ENCODE assay signal across 31 mouse cellular contexts in the genomic region with DNA sequence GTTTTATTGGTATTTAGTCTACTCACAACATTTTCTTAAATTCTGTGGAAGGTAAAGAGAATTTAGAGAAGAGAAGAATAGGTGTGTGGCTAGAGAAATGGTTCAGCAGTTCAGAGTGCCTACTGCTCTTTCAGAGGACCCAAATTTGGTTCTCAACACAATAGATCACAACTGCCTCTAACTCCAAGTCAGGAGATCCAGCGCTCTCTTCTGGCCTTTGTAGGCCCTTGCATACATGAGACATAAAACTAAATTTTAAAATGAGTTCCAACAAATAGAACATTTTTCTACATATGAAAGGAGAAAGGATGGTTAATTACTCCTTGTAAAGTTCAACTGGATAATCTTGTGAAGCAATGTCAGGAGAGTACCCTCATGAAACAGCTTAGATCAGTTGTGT.
"Had no signal": no experiment of that assay in that cellular context is flagged by ENCODE, and none has a peak within 500 bp of the region (broad histone marks: within the 10 kb centered on the region; RNA-seq: fewer than 3 reads in every experiment).

No protein-coding gene starts in this region.

- H3K4me1 ChIP-seq: heart, embryonic 10.5 days; heart, embryonic 12.5 days; heart, embryonic 13.5 days; heart, embryonic 15.5 days; hindbrain, embryonic 10.5 days; hindbrain, embryonic 12.5 days; intestine, embryonic 15.5 days; kidney, embryonic 15.5 days had no signal

- H3K4me3 ChIP-seq: heart, embryonic 10.5 days; heart, embryonic 12.5 days; heart, embryonic 13.5 days; heart, embryonic 15.5 days; hindbrain, embryonic 10.5 days; hindbrain, embryonic 12.5 days; hindbrain, embryonic 13.5 days; hindbrain, embryonic 15.5 days; intestine, embryonic 15.5 days; kidney, embryonic 15.5 days; layer of hippocampus, adult 2 months; left cerebral cortex, adult 2 months had no signal

- H3K4me2 ChIP-seq: heart, embryonic 11.5 days; heart, embryonic 12.5 days; heart, embryonic 13.5 days; heart, embryonic 15.5 days; hindbrain, embryonic 12.5 days; hindbrain, embryonic 13.5 days; hindbrain, embryonic 14.5 days; hindbrain, embryonic 15.5 days; intestine, embryonic 15.5 days; kidney, embryonic 15.5 days had no signal

- H3K27ac ChIP-seq: heart, embryonic 10.5 days; heart, embryonic 13.5 days; heart, embryonic 15.5 days; hindbrain, embryonic 10.5 days; hindbrain, embryonic 12.5 days; hindbrain, embryonic 13.5 days; hindbrain, embryonic 14.5 days; hindbrain, embryonic 15.5 days; hindbrain, postnatal 0 days; intestine, embryonic 15.5 days; kidney, embryonic 15.5 days; kidney, postnatal 0 days; layer of hippocampus, adult 2 months; left cerebral cortex, adult 2 months had no signal

- DNase-seq: heart, postnatal 10 days; heart, postnatal 14 days; heart, postnatal 36 days; heart, postnatal 4 days; kidney, adult 11 months; kidney, adult 18-20 months; kidney, adult 2 months; kidney, adult 8-10 months; kidney, adult 9 months; kidney, postnatal 10 days; kidney, postnatal 14 days; kidney, postnatal 25 days; kidney, postnatal 36 days; kidney, postnatal 4 days; layer of hippocampus, postnatal 36 days had no signal

- H3K36me3 ChIP-seq: heart, embryonic 10.5 days; heart, embryonic 12.5 days; heart, embryonic 13.5 days; heart, embryonic 15.5 days; hindbrain, embryonic 10.5 days; hindbrain, embryonic 12.5 days; hindbrain, embryonic 13.5 days; hindbrain, embryonic 15.5 days; intestine, embryonic 15.5 days; kidney, embryonic 15.5 days had no signal

- H3K27me3 ChIP-seq: heart, embryonic 12.5 days; heart, embryonic 13.5 days; heart, embryonic 15.5 days; hindbrain, embryonic 12.5 days; hindbrain, embryonic 13.5 days; hindbrain, embryonic 15.5 days; intestine, embryonic 15.5 days; kidney, embryonic 15.5 days had no signal

- H3K9me3 ChIP-seq: heart, embryonic 10.5 days; heart, embryonic 12.5 days; heart, embryonic 13.5 days; heart, embryonic 15.5 days; hindbrain, embryonic 10.5 days; hindbrain, embryonic 12.5 days; hindbrain, embryonic 13.5 days; hindbrain, embryonic 15.5 days; intestine, embryonic 15.5 days; kidney, embryonic 15.5 days had no signal

- H3K9ac ChIP-seq: heart, embryonic 12.5 days; heart, embryonic 13.5 days; heart, embryonic 15.5 days; hindbrain, embryonic 12.5 days; hindbrain, embryonic 13.5 days; hindbrain, embryonic 14.5 days; hindbrain, embryonic 15.5 days; intestine, embryonic 15.5 days; kidney, embryonic 15.5 days had no signal
